Mouse (Mus musculus) megakaryocyte, adult 5-6 weeks (primary cell): ENCODE results near the gene Arntl. TPM values are rescaled to one million over a fixed set of nuclear protein-coding genes. Genes with fewer than 3 reads are reported as not detected.
A peak's percentile ranks its signal among the peaks of the same experiment; 100 is the strongest.

Source experiments
- ATAC-seq: 2 replicates; pipeline ENCODE4 v1.8.0; 2016; ENCODE audit warnings: mild to moderate bottlenecking, inconsistent platforms; ENCODE audit not compliant: poor library complexity, severe bottlenecking
- total RNA-seq, 2 experiments: library from RNA; stranded (forward) in 1 of 2; stranded (reverse) in 1 of 2; fragments of 153-499, 151-499 nt in 1 of 2; fragments of 221-1000, 200-1000 nt in 1 of 2; gene quantifications; 2 replicates each; pipeline versions ENCODE4 v1.2.3 to v1.2.4; 2015 to 2017

Arntl gene
- total RNA-seq, 2 experiments from 2014 or later: 8.3 to 8.9 TPM

GRCm38 (mm10) chr7:113285405-113285804 lies 78.1 kb downstream of the Arntl start:
- no peak for ATAC-seq

GRCm38 (mm10) chr7:113289211-113289610 lies 81.9 kb downstream of the Arntl start:
- peak; percentile 45 for ATAC-seq

- ATAC-seq: no peak
Measured at GRCm38 (mm10) chr7:113291741-113292140, 84.5 kb downstream of the Arntl start.

GRCm38 (mm10) chr7:113292193-113292592 lies 84.9 kb downstream of the Arntl start:
- ATAC-seq: no peak

- ATAC-seq: no peak
Measured at GRCm38 (mm10) chr7:113294598-113294997, 87.3 kb downstream of the Arntl start.

GRCm38 (mm10) chr7:113295077-113295890 lies 88.0 kb downstream of the Arntl start:
- peak; percentile 69 for ATAC-seq

GRCm38 (mm10) chr7:113297813-113298212 lies 90.5 kb downstream of the Arntl start:
- no peak for ATAC-seq

GRCm38 (mm10) chr7:113310136-113310535 lies 102.9 kb downstream of the Arntl start:
- ATAC-seq: no peak

GRCm38 (mm10) chr7:113311784-113312183 lies 104.5 kb downstream of the Arntl start:
- peak; percentile 80 for ATAC-seq

GRCm38 (mm10) chr7:113320128-113320527 lies 112.9 kb downstream of the Arntl start:
- ATAC-seq: no peak

GRCm38 (mm10) chr7:113334036-113334435 lies 126.8 kb downstream of the Arntl start:
- ATAC-seq: no peak

GRCm38 (mm10) chr7:113335250-113335649 lies 128.0 kb downstream of the Arntl start:
- no peak for ATAC-seq

GRCm38 (mm10) chr7:113347271-113347670 lies 140.0 kb downstream of the Arntl start:
- no peak for ATAC-seq

GRCm38 (mm10) chr7:113347694-113348093 lies 140.4 kb downstream of the Arntl start:
- no peak for ATAC-seq

GRCm38 (mm10) chr7:113349089-113349488 lies 141.8 kb downstream of the Arntl start:
- no peak for ATAC-seq

Other genes starting within 250 kb of the Arntl start
- gene Btbd10, start 161.9 kb downstream of the Arntl start, total RNA-seq (2015): 18.9 and 24.2 TPM in 2 replicates
- gene Btbd10, start 161.9 kb downstream of the Arntl start, total RNA-seq (2017): 27.6 and 30.9 TPM in 2 replicates
- not detected in 2 replicates for gene Pth, start 181.1 kb downstream of the Arntl start, total RNA-seq (2015)
- gene Pth, start 181.1 kb downstream of the Arntl start, total RNA-seq (2017): not detected in 2 replicates